Mouse (Mus musculus) naive thymus-derived CD4-positive, alpha-beta T cell, adult 2 months (primary cell): ENCODE data around the gene Mark2.
"Not testable (repeated sequence)": the region's sequence is repeated elsewhere in the genome, so short reads cannot be mapped to it uniquely, and the experiment has no call there.

Experiments
- DNase-seq: peaks from one replicate; pipeline ENCODE4 v3.0.0-alpha.2; 2011; ENCODE audit warnings: low read depth

Gene Mark2

GRCm38 (mm10) chr19:7341512-7342397 is at the start of gene Mark2:
Mark2 (minus strand) TSS chr19:7341860.
- DNase-seq: peak; percentile 100

- DNase-seq: no peak
Measured at GRCm38 (mm10) chr19:7388488-7388887, 46.8 kb upstream of the Mark2 start.

DNA sequence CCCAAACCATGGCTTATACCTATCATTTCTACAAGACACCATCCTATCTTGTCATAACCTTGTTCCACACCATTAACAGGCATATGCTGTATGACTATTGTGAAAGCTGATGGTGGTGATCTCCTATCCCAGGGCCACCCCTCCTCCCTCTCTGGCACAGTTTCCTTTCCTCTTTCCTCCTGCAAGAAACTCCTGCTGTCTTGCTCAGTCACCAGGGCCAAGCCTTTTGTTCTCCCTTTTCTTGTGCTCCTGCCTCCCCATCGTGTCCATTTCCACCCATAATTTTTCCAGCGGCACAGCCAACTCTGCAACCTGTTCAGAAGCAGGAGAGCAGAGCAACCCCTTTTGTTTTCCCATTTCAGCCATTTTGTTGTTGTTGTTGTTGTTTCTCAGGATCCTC is 44.4 kb upstream of the Mark2 start:
- no peak for DNase-seq

DNA sequence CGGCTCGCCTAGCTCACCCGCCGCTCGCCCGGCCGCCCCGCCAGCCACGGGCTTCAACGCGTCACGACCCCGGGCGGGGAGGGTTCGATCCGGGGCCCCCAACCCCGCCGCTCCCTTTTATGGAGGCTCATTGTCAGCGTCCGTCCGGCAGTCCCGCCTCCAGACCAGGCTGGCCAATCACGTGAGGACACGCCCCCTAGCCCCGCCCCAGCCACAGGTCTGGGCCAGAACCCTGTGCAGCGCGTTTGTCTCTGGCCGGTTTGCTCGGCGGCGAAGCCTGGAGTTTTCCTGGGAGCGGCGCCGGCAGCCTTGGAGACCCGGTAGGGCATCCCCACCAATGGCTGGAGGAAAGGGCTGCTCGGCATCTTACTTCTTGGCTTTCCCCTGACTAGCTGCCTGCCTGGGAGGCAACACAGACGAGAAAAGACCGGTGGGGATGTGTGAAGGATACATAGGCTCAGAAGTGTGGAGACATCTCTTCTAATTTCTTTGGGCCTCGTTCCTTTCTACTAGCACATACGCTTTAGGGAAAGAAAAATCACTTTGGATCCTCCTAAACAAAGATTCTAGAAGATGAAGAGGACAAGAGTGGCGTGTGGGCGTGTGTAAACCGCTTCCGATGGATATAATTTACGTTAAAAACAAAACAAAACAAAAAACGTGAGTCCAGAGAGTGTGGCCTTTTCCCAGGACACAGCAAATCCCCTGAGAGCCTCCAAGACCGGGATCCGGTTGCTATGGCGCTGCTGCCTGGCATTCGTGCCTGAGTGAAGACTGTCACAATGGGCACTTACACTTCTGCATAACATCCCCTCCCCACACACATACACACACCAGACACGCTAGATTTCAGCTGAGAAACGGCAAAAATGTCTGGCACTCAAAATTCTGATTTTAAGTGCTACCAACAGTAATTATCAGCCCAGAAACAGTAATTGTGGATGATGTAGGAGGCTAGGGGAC is 41.5 kb upstream of the Mark2 start, which contains the start of gene Spindoc:
TSS of gene Spindoc (minus strand) at position 92 of the 963 bp plus-strand sequence.
- DNase-seq: peak; percentile 94

DNA sequence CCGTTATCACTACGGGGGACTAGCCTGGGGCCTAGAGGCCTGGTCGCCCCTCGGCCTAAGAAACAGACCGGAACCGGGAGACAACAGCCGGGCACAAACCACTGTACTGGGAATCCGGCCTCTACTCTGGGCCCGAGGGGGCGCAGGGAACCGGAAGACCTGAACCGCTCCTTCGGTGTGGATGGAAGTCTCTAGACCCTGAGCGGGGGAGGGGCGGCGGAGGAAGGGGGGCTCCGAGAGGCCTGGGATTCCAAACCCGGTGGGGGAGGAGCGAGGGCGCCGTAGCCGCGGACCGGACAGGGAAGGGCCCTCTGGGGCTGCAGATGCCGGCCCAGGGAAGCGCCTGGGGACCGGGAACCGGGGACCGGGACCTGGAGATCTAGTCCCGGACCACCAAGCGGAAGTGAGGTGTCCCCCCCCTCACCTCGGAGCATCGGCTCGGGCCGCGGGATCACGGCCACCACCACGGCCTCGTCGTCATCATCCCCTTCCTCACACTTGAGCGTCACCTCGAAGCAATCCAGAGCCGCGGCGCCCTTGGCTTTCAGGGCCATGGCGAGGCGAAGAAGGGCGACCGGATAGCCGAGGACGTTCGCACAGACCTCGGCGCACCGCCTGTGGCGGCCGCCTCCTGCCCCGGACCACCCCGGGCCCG is 40.7 kb upstream of the Mark2 start:
- peak; percentile 60 for DNase-seq

DNA sequence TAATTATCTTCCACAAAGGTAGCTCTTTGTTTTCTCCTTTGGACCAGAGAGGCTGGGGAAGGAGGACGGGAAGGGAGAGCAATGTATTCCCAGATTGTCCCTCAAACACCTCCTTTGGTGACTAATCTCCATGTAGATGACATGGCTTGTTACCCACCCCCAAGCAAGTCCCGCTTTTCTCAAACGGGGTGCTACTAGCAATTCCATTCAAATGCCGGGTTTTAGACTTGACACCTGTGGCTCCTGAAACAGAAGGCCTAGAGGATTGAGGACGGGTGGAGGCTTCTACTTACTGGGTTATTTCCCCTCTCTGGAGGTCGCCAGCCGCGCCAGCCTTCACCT is 40.2 kb upstream of the Mark2 start:
- DNase-seq: no peak

DNA sequence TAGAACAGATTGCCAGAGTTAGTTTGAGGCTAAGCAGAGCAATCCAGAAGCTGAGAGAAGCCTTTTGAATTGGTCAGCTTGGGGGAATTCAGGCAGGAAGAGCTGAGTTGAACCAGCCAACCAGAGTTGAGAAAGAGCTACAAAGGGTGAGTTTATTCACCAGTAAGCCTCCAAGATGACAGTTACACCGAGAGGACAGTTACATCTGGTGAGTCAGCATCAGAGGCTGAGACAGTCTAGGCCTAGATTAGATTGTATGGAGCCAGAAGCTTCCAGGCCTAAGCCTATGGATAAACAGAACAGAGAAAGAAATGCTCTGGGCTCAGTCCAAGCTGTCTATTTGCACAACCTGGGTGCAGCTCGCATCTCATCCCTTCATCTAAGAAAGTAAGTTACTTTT is 36.0 kb upstream of the Mark2 start:
- DNase-seq: no peak

- no peak for DNase-seq
Measured at GRCm38 (mm10) chr19:7374491-7374890, 32.8 kb upstream of the Mark2 start.

DNA sequence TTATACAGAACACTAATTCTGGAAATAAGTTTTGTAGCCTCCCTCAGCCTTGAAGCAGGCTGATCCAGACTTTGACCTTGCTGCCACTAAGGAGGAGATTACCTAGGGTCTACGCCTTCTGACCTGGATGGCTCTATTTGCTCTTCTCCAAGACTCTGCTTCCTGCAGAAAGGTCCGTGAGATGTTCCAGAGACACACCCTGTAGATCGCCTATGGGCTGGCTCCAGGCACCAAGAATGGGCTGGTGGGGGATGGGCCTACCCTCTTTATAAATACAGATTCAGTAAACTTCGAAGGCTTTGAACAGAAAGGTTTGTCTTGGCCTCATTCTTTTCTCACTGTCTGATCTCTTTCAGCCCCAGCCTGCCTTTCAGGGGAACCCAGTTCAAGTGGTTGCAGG is 27.8 kb upstream of the Mark2 start:
- not testable (repeated sequence) for DNase-seq

DNA sequence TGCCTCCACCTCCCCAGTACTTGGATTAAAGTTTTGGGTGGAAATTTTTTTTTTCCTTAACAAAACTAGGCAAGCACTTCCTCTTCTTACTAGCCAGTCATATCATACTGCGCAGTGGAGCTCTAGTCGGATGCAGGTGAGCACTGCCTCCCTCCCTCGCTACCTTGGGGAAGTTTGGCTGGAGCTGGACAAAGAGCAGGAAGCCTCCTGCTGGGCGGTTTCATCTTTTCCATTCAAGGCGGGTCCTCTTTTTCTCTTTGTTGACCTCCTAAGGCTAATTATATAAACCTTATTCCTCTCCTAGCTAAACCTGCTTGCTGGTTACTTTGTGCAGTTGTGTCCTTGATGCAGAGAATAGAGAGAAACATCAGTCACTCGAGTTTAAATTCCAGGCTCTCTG is 12.0 kb upstream of the Mark2 start:
- DNase-seq: no peak

DNA sequence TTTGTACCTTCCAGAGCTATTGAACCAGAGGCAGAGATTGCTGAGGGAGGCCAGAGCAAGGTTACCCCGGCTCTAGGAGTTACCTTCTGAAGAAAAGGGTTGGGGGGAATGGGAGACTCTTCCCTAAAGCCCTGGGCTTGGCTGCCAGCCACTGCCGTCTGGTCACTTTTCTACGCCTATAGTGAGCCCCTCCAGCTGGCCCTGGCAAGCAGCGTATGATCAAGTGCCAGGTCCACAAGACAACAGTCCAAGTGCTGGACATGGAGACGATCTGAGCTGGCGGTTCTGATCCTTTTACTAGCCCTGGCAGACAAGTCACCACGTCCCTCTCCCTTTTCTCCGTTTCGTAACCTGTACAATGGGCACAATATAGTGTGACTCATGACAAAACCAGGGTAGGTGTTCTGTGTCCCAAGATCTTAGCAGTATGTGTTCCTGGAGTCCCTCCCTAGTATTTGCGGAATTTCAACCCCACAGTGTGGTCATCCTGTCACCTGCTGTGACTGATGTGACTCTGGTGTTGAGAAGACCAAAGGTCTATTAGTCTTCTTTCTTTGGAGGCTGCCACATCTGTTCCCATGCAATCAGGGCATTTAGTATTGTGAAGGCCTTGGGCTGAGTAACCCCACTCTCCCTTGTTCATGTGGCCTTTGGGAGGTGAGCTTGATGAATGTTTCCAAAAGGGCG is 11.3 kb upstream of the Mark2 start:
- no peak for DNase-seq

DNA sequence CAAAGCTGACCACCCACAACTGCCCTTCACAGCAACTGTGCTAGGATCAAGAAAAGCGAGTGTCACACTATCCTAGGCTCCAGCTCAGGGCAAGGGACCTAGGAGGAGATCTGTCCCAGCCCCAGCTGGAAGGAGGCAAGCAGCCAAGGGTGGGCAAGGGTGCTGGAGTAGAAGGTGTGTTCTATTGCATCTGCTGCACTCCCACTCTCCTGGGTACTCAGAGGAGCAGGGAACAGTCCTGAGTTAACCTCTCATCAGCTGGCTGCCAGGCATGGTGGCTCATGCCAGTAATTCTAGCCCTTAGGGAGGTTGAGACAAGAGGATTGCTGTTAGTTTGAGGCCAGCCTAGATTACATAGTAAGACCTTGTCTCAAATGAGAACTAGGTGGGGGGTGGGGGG is 8.3 kb upstream of the Mark2 start:
- DNase-seq: no peak

- peak; percentile 79 for DNase-seq
Measured at GRCm38 (mm10) chr19:7345235-7345755, 3.6 kb upstream of the Mark2 start.

DNA sequence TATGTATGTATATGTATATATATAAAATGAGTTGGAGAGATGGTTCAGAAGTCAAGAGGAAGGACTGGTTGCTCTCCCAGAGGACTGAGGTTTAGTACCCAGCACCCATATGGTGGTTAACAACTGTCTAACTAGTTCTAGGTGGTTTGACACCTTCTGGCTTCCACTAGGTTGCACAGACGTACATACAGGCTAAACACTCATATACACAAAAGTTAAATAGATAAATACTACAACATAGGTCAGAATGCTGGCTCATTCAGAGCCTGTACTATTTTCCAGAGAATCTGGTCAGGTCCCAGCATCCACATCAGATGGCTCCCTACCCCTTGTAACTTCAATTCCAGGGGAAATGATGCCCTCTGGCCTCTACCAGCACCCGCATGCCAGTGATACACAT is 986 bp upstream of the Mark2 start:
- no peak for DNase-seq

GRCm38 (mm10) chr19:7340780-7341475 is 732 bp downstream of the Mark2 start:
- no peak for DNase-seq

- DNase-seq: no peak
Measured at GRCm38 (mm10) chr19:7340371-7340779, 1.3 kb downstream of the Mark2 start.

DNA sequence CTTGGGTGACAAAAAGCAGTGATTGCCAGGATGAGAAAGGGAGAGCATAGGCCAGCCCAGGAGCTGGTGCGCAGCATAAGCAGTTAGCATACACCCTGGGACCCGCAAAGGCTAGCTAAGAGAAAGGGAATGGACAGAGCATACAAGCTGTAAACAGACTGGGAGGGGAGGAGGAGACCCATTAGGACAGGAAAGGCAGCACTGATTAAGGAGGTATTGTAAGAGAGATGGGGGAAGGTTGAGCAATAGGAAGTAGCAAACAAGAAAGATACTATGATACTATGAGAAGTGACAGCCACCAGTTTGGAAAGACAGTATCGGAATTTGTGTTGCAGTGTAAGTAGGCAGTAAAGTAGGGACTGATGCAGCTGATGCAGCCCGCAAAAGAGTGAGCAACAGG is 1.8 kb downstream of the Mark2 start:
- DNase-seq: no peak

GRCm38 (mm10) chr19:7339026-7339425 is 2.6 kb downstream of the Mark2 start:
- no peak for DNase-seq

GRCm38 (mm10) chr19:7337781-7338342 is 3.8 kb downstream of the Mark2 start:
- DNase-seq: peak; percentile 53

DNA sequence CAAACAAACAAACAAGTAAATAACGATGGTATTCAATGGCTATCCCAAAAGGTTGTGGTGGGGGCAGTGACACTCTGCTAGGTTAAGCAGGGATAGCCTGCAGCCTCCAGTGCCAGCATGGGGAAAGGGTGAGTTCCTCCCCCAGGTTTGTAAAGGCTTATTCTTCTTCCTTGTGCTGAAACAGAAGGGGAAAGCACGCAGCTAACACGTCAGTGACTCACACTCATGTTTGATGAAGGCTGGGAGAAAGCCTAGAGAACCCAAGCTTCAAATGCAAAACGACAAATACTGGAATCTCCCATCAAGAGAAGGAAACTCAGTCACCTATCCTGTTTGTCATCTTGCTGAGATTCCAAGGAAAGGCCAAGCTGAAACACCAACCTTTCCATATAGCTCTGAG is 6.0 kb downstream of the Mark2 start:
- DNase-seq: no peak

- DNase-seq: no peak
Measured at GRCm38 (mm10) chr19:7334049-7334448, 7.6 kb downstream of the Mark2 start.
